Mouse (Mus musculus) stomach, postnatal 0 days (tissue): ENCODE measurements around the gene Mtfp1.
A peak's percentile ranks its signal among the peaks of the same experiment; 100 is the strongest.

Experiments used
- CTCF ChIP-seq: IDR thresholded peaks from 2 replicates; pipeline ENCODE4 v1.5.1; 2016; ENCODE audit warnings: antibody characterized with exemption, low read depth, mild to moderate bottlenecking, moderate library complexity
- EP300 ChIP-seq: optimal IDR thresholded peaks from 2 replicates; pipeline ENCODE3; 2016; ENCODE audit warnings: antibody characterized with exemption

GRCm38 (mm10) chr11:4117372-4118071 lies 22.3 kb upstream of the Mtfp1 start:
- TF ChIP-seq CTCF (peak; percentile 44), EP300 (no peak)
